Mouse (Mus musculus) MEL (cell line): ENCODE results near the gene Orc1.

Source experiments
- CHD1 ChIP-seq: IDR thresholded peaks from 2 replicates; pipeline ENCODE4 v1.6.1; 2012; ENCODE audit warnings: low read depth, mild to moderate bottlenecking, inconsistent platforms, low read length, improper control_type of control experiment
- CTCF ChIP-seq, 3 experiments: IDR thresholded peaks in 2 of 3; conservative IDR thresholded peaks in 1 of 3; 2 replicates each; pipeline ENCODE4 v1.5.1; 2011 to 2012; ENCODE audit warnings: low read length in 3 of 3, low read depth in 2 of 3, mild to moderate bottlenecking in 2 of 3, improper control_type of control experiment in 1 of 3, inconsistent platforms in 1 of 3, mixed read lengths in 1 of 3, moderate library complexity in 1 of 3; ENCODE audit not compliant: control insufficient read depth in 1 of 3, insufficient read depth in 1 of 3, poor library complexity in 1 of 3, severe bottlenecking in 1 of 3
- EP300 ChIP-seq, 2 experiments: IDR thresholded peaks; 2 replicates each; pipeline ENCODE4 v1.6.1; 2011; ENCODE audit warnings: improper control_type of control experiment in 2 of 2, low read length in 2 of 2, low read depth in 1 of 2, mild to moderate bottlenecking in 1 of 2
- GATA1 ChIP-seq: IDR thresholded peaks from 2 replicates; pipeline ENCODE4 v1.6.1; 2011; ENCODE audit warnings: low read depth, low read length, improper control_type of control experiment
- MAFK ChIP-seq: IDR thresholded peaks from 2 replicates; pipeline ENCODE4 v1.6.1; 2011; ENCODE audit warnings: low read depth, mild to moderate bottlenecking, low read length, improper control_type of control experiment, borderline replicate concordance
- POLR2A ChIP-seq, 2 experiments: IDR thresholded peaks; 2 replicates each; pipeline ENCODE4 v1.6.1; 2011 to 2012; ENCODE audit warnings: low read length in 2 of 2, mild to moderate bottlenecking in 2 of 2, control low read depth in 1 of 2, improper control_type of control experiment in 1 of 2, low read depth in 1 of 2, moderate library complexity in 1 of 2; ENCODE audit not compliant: control insufficient read depth in 1 of 2, insufficient read depth in 1 of 2, poor library complexity in 1 of 2
- RAD21 ChIP-seq: IDR thresholded peaks from 2 replicates; pipeline ENCODE4 v1.6.1; 2011; ENCODE audit warnings: mild to moderate bottlenecking, low read depth, low read length, improper control_type of control experiment
- SIN3A ChIP-seq: IDR thresholded peaks from 2 replicates; pipeline ENCODE4 v1.6.1; 2012; ENCODE audit warnings: low read length, improper control_type of control experiment, inconsistent platforms
- TAL1 ChIP-seq: IDR thresholded peaks from 2 replicates; pipeline ENCODE4 v1.6.1; 2012; ENCODE audit warnings: mild to moderate bottlenecking, inconsistent platforms, low read length, moderate library complexity, mixed read lengths
- ZC3H11A ChIP-seq: IDR thresholded peaks from 2 replicates; pipeline ENCODE4 v1.6.1; 2012; ENCODE audit warnings: low read depth, mild to moderate bottlenecking, inconsistent platforms, low read length, improper control_type of control experiment

DNA sequence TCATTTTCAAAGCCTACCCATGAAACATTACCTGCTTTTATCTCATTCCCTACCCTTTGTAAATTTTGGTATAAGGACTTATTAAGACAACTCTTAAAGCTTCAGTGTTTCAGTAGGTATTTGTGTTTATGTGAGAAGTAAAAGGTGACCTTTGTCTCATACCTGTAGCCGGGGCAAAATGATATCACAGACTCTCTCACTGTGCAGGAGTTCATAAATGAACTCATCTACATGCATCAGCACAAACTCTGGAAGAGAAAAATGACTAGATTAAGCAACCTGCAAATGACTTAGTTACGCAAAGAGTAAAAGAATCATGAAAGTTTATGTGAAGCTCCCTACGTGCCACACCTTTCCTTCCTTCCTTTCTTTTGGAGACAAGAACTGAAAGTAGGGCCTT is 6.6 kb upstream of the Orc1 start:
- no peak for TF ChIP-seq EP300 (IDR thresholded peaks at IDR 0.05; ENCODE audit: low read depth in 1 of 2, low read length in 2 of 2)
- no peak for TF ChIP-seq POLR2A (IDR thresholded peaks at IDR 0.05; ENCODE audit: control insufficient read depth in 1 of 2, insufficient read depth in 1 of 2, low read depth in 1 of 2, low read length in 2 of 2, poor library complexity in 1 of 2)
- TF ChIP-seq SIN3A = no peak
- no peak for TF ChIP-seq MAFK
- TF ChIP-seq CTCF (IDR thresholded peaks at IDR 0.05 in 2 of 3, conservative IDR thresholded peaks at IDR 0.05 in 1 of 3; ENCODE audit: control insufficient read depth in 1 of 3, insufficient read depth in 1 of 3, low read depth in 2 of 3, low read length in 3 of 3, poor library complexity in 1 of 3, severe bottlenecking in 1 of 3) = no peak
- no peak for TF ChIP-seq CHD1
- TF ChIP-seq ZC3H11A = no peak
- TF ChIP-seq TAL1 = no peak
- no peak for TF ChIP-seq RAD21
- TF ChIP-seq GATA1 = no peak
